Mouse (Mus musculus) urinary bladder, postnatal 25 days (tissue): ENCODE results near the gene Pla2g2f.

ENCODE experiments used
- DNase-seq: peaks from one replicate; pipeline ENCODE4 v3.0.0; 2022; ENCODE audit warnings: low spot score

The Pla2g2f gene

GRCm38 (mm10) chr4:138714186-138714585 lies 43.2 kb downstream of the Pla2g2f start:
- no peak for DNase-seq

- DNase-seq = no peak
These were observed 44.8 kb downstream of the Pla2g2f start for GRCm38 (mm10) chr4:138712621-138713020.

GRCm38 (mm10) chr4:138712096-138712495 lies 45.3 kb downstream of the Pla2g2f start:
- no peak for DNase-seq

DNA sequence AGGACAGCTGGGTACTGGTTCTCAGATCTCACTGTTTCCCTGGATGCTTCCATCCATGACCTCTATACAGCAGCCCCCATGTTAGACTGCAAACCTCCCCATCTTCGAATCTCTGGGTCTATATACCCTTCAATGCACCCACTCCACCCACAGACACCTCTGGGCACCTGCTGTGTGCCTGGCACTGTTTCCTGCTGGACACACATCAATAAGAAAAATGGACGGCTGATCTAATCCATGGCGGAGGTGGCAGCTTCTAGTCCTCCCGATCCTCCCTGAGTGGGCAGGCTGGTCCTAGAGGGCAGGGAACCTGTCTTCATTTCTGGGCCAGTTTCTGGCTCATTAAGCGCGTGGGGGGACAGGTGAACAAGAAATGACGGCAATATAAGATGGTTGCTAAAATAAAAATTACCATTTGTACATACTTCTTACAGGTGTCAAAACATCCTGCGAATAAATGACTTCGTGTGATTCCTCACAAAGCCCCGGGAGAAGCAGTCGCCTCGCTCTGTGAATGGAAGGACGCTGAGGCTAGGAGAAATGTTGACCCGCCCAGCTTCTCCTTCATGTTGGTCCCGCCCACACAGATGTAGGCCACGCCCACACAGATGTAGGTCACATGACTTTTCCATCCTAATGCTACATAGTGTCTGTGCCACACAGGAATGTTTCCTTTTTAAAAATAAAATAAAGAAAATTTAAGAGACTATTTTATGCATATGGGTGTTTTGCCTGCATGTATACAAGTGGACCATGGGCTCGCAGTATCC lies 46.2 kb downstream of the Pla2g2f start:
- no peak for DNase-seq

- no peak for DNase-seq
These were observed 46.8 kb downstream of the Pla2g2f start for GRCm38 (mm10) chr4:138710633-138711032.

- no peak for DNase-seq
These were observed 47.5 kb downstream of the Pla2g2f start for GRCm38 (mm10) chr4:138709944-138710343.

DNA sequence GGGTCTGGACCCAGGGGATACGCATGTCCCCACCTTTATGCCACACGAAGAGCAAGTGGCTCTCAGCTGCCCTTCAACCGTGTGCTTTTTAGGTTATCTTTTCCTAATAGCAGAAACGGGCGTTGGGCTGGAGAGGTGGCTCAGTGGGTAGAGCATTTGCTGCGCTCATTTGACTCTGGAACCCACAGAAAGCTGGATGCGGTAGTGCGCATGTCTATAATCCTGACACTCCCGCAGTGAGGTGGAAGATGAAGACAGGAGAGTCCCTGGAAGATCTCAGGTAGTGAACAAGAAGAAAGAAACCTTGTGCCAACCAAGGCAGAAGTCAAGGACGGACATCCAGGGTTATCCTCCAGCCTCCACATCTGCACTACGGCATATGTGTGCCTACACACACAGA lies 48.2 kb downstream of the Pla2g2f start:
- no peak for DNase-seq

- peak; percentile 67 for DNase-seq
These were observed 48.8 kb downstream of the Pla2g2f start for GRCm38 (mm10) chr4:138708636-138709035.

DNA sequence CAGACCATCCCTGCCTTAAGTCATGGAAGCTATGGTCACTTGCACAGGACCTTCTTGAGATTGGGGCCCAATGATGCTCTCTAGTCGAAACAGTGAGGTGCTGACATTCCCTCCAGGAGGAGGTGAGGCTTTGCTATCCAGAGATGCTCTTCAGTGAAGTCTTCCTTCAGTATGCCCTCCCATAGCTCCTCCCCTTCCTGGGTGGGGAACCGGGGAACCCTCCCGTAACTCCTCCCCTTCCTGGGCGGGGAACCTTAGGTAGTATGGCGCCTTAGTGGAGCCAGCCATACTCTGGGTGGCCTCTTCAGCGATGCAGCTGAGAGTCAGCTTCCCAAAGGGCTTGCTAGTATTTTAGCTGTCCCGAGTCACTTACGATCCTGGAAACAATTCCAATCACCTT lies 50.8 kb downstream of the Pla2g2f start:
- DNase-seq = no peak

DNA sequence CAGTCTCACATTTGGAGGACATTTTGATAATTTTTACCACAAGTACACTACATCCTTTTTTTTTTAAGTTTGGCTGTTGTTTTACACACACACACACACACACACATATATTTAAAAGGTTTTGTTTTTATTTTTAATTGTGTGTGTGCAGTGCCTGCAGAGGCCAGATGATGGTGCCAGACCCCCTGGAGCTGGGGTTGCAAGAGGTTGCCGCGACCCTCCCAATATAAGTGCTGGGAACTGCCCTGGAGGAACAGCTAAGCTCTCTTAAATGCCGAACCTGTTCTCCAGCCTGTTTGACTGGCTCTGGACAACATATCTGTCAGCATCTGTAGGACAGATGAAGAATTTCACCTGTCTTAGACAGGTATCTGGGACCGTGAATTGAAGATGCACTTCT lies 53.3 kb downstream of the Pla2g2f start:
- DNase-seq = no peak

GRCm38 (mm10) chr4:138703591-138703990 lies 53.8 kb downstream of the Pla2g2f start:
- no peak for DNase-seq

DNA sequence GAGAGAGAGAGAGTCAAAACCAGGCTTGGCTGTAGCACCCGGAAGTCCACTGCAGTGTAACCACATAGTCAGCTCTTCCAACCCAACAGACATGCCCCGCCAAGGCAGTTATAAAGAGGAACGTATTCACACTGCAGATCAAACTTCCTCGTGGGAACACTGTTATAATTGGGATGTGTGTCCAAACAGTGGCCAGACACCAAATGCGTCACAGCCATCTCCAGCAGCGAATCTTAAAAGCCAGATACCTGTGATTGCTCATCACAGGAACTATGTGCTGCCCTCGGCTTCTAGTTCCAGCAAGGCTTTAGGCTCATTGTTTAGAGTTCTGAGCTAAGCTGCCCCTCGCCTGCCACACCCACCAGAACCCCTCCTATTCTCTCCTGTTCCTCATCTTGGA lies 54.9 kb downstream of the Pla2g2f start:
- no peak for DNase-seq

DNA sequence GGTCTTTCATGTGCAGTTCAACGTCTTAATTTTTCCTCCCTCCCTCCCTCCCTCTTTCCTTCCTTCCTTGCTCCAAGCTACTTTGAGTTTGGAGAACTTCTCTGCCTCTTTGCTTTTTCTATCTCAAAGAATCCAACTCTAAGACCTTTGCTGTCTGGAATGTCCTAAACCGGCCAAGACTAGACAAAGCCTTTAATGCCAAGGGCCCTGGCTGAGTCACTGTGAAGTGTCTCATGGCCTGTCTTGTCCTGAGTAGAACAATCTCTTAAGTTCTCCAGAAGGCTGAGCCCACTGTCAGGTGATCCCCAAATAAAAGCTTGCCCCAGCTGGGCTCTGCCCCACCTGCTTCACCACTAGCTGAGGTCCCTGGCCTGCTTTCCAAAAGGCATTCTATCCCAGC lies 55.4 kb downstream of the Pla2g2f start:
- DNase-seq = no peak

GRCm38 (mm10) chr4:138701111-138701510 lies 56.3 kb downstream of the Pla2g2f start:
- no peak for DNase-seq
